Mouse (Mus musculus): ENCODE data around the gene Grn.

DNA sequence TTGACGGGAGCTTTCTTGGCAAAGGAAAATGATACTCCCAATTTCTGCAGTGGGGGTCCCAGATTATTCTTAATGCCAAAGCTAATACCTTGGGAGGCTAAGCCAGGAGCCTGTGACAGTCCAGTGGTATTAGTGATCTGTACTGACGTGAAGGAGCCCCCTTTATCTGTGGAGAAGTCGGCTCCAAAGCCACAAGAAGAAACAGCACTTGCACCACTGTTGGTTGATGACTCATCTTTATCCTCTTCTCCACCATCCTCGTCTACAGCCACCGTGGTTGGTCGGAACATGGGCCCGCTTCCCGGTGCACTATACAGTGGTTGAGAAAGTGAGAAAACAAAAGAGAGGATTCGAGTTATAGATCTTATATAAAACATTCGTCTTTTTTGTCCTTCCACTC, 51.7 kb downstream of the Grn start:
- no peak for TF ChIP-seq CTCF (IDR thresholded peaks at IDR 0.05; ENCODE audit: extremely low read depth, insufficient read depth, insufficient read length, insufficient replicate concordance)
- TF ChIP-seq POLR2A (IDR thresholded peaks at IDR 0.05; ENCODE audit: low read depth, low read length): no peak
